15 mouse cellular contexts compared by ENCODE assay signal in genomic region chr5:49247081-49247480, GRCm38 (mm10).
DNase-seq lines count a peak whose midpoint lies in the region; ATAC-seq and TF ChIP-seq lines count a peak whose summit lies in the region.
"Had no signal": no experiment of that assay in that cellular context is flagged by ENCODE, and none has a peak within 500 bp of the region (broad histone marks: within the 10 kb centered on the region; RNA-seq: fewer than 3 reads in every experiment).

No protein-coding gene starts in this region.

- H3K27me3 ChIP-seq in hindbrain, postnatal 0 days (ENCODE audit: insufficient read depth, low read length), result no peaks in the 10 kb centered on the region
- H3K27me3 ChIP-seq: embryonic facial prominence, embryonic 12.5 days; forebrain, embryonic 13.5 days; forebrain, embryonic 15.5 days had no signal

- ATAC-seq in hindbrain, postnatal 0 days, result no peak
- ATAC-seq: forebrain, embryonic 13.5 days; forebrain, embryonic 15.5 days; forebrain, postnatal 0 days had no signal

- TF ChIP-seq CTCF in hindbrain, postnatal 0 days (IDR thresholded peaks at IDR 0.05; ENCODE audit: low read depth), result no peak

- 65% methylated on average over 2 of the region's 2 CpGs for WGBS in hindbrain, postnatal 0 days

- no peak overlapping the region for H3K4me2 ChIP-seq in hindbrain, postnatal 0 days (ENCODE audit: low read depth, low read length)
- H3K4me2 ChIP-seq: embryonic facial prominence, embryonic 12.5 days; forebrain, embryonic 13.5 days; forebrain, embryonic 15.5 days had no signal

- H3K4me3 ChIP-seq in hindbrain, postnatal 0 days (ENCODE audit: low read length), result no peak overlapping the region
- H3K4me3 ChIP-seq: embryonic facial prominence, embryonic 10.5 days; embryonic facial prominence, embryonic 12.5 days; forebrain, embryonic 13.5 days; forebrain, embryonic 15.5 days had no signal

- H3K9me3 ChIP-seq in hindbrain, postnatal 0 days (ENCODE audit: low read length), result no peaks in the 10 kb centered on the region
- H3K9me3 ChIP-seq: embryonic facial prominence, embryonic 10.5 days; embryonic facial prominence, embryonic 12.5 days; forebrain, embryonic 13.5 days; forebrain, embryonic 15.5 days had no signal

- H3K36me3 ChIP-seq in hindbrain, postnatal 0 days (ENCODE audit: insufficient read depth, low read length), result no peaks in the 10 kb centered on the region
- H3K36me3 ChIP-seq: embryonic facial prominence, embryonic 10.5 days; embryonic facial prominence, embryonic 12.5 days; forebrain, embryonic 15.5 days had no signal

- H3K27ac ChIP-seq in hindbrain, postnatal 0 days, result no peak overlapping the region
- H3K27ac ChIP-seq: embryonic facial prominence, embryonic 10.5 days; embryonic facial prominence, embryonic 12.5 days; forebrain, embryonic 13.5 days; forebrain, embryonic 15.5 days had no signal

- peak; percentile 22 for DNase-seq in cerebellum, adult 11-12 months
- DNase-seq in cerebellum, postnatal 25 days, result no peak
- DNase-seq in cerebellum, adult 9-10 months, result peak; percentile 62
- DNase-seq in cerebellum, adult 8-10 months, result no peak
- peak; percentile 2 to 10 for DNase-seq in cerebellum, postnatal 10 days
- no peak for DNase-seq in cerebellum, postnatal 36 days
- no peak for DNase-seq in hindbrain, postnatal 0 days (ENCODE audit: low spot score)
- DNase-seq: adrenal gland, adult 2 months; adrenal gland, postnatal 10 days; adrenal gland, postnatal 25 days; forebrain, postnatal 0 days had no signal

- H3K4me1 ChIP-seq in hindbrain, postnatal 0 days (ENCODE audit: insufficient read depth, low read length), result no peaks in the 10 kb centered on the region
- H3K4me1 ChIP-seq: embryonic facial prominence, embryonic 10.5 days; embryonic facial prominence, embryonic 12.5 days; forebrain, embryonic 13.5 days; forebrain, embryonic 15.5 days had no signal

- H3K9ac ChIP-seq in hindbrain, postnatal 0 days (replicated peaks; ENCODE audit: low read length), result no peak overlapping the region
- H3K9ac ChIP-seq: embryonic facial prominence, embryonic 12.5 days; forebrain, embryonic 13.5 days; forebrain, embryonic 15.5 days; forebrain, postnatal 0 days had no signal

Comparison
In these comparisons a context has a peak if more than half of its experiments do, and no peak if none do; other contexts are left out.
1. DNase-seq: peak in cerebellum, adult 11-12 months (single experiment), cerebellum, adult 9-10 months (single experiment) and cerebellum, postnatal 10 days (2 of 2); none in cerebellum, postnatal 25 days (0 of 2), cerebellum, adult 8-10 months (single experiment), cerebellum, postnatal 36 days (0 of 2) and hindbrain, postnatal 0 days (single experiment).